Mouse (Mus musculus) embryonic facial prominence, embryonic 15.5 days (tissue): ENCODE results near the gene Adar. TPM values are rescaled to one million over a fixed set of nuclear protein-coding genes. Genes with fewer than 3 reads are reported as not detected.

Source experiments
- ATAC-seq: fragments of 200-750 bp; cut with Nextera tagmentation; 2 replicates; pipeline ENCODE4 v1.8.0; 2017; ENCODE audit warnings: low read depth, moderate TSS enrichment; ENCODE audit not compliant: insufficient number of reproducible peaks, low FRiP score, low TSS enrichment
- H3K27ac ChIP-seq: fragments of 300-500 bp; sonication (generic); replicated peaks from 2 replicates; pipeline ENCODE4 v1.5.1; 2015; ENCODE audit warnings: mild to moderate bottlenecking, inconsistent platforms
- H3K27me3 ChIP-seq: fragments of 300-500 bp; sonication (generic); 2 replicates; pipeline ENCODE4 v1.6.1; 2015; ENCODE audit warnings: inconsistent platforms
- H3K36me3 ChIP-seq: fragments of 300-500 bp; sonication (generic); 2 replicates; pipeline ENCODE4 v1.6.1; 2015; ENCODE audit warnings: mild to moderate bottlenecking, inconsistent platforms
- H3K4me1 ChIP-seq: fragments of 300-500 bp; sonication (generic); 2 replicates; pipeline ENCODE4 v1.6.1; 2015; ENCODE audit warnings: inconsistent platforms
- H3K4me2 ChIP-seq: fragments of 300-500 bp; sonication (generic); replicated peaks from 2 replicates; pipeline ENCODE4 v1.6.1; 2015; ENCODE audit warnings: mild to moderate bottlenecking, inconsistent platforms
- H3K4me3 ChIP-seq: fragments of 300-500 bp; sonication (generic); replicated peaks from 2 replicates; pipeline ENCODE4 v1.5.1; 2015; ENCODE audit warnings: mild to moderate bottlenecking, inconsistent platforms
- H3K9ac ChIP-seq: fragments of 300-500 bp; sonication (generic); 2 replicates; pipeline ENCODE4 v1.6.1; 2015; ENCODE audit warnings: inconsistent platforms
- H3K9me3 ChIP-seq: fragments of 300-500 bp; sonication (generic); replicated peaks from 2 replicates; pipeline ENCODE4 v1.6.1; 2016; ENCODE audit warnings: inconsistent platforms
- WGBS: fragments of 180-500 bp; shearing (Covaris S2); methylation state at CpG from one replicate; pipeline ENCODE4 v1.1.7; 2015; 5-methylcytosine and 5-hydroxymethylcytosine counted together
- polyA plus RNA-seq: library from polyadenylated mRNA; unstranded; fragments of >200 nt; fragmentation: Nextera tagmentation; extraction: Ambion mirVana; gene quantifications from 2 replicates; pipeline ENCODE4 v1.2.1, GENCODE M21; 2015

Gene Adar
- polyA plus RNA-seq, 1 experiment from 2014 or later: 11.5 TPM

GRCm38 (mm10) chr3:89700461-89700860 is 14.4 kb upstream of the Adar start:
- no peak overlapping the region for H3K4me2 ChIP-seq
- peaks cover 3% of the 10 kb centered on the region; the same call in 1 of the 2 replicates for H3K4me1 ChIP-seq
- H3K27ac ChIP-seq: no peak overlapping the region
- no peaks in the 10 kb centered on the region for H3K9me3 ChIP-seq
- no peak overlapping the region for H3K4me3 ChIP-seq
- no peaks in the 10 kb centered on the region for H3K36me3 ChIP-seq
- 36% methylated on average over 11 of the region's 11 CpGs for WGBS
- H3K9ac ChIP-seq: no peak overlapping the region
- ATAC-seq: no peak
- H3K27me3 ChIP-seq: no peaks in the 10 kb centered on the region

DNA sequence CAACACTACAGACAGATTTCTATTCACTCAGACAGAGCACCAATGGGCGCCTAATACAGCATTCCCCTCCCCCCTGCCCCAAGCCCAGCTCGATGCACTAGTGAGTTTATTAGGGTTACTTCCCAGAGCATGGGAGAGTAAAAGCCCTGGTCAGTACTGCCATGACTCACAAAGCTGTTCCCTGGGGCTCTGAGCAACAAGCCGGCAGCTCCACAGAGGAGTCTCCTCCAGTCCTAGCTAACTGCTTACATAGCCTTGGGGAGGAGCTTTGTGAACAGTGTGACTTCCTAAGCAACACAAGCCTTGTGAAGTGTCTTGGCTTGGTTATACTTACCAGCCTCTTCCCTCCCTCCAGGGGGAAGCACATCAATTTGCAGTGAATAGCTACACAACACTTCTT is 11.2 kb upstream of the Adar start:
- no peaks in the 10 kb centered on the region for H3K9me3 ChIP-seq
- no peak overlapping the region for H3K4me2 ChIP-seq
- 37% methylated on average over 3 of the region's 3 CpGs for WGBS
- no peak overlapping the region for H3K4me3 ChIP-seq
- no peaks in the 10 kb centered on the region for H3K27me3 ChIP-seq
- H3K9ac ChIP-seq: no peak overlapping the region
- ATAC-seq: no peak
- H3K27ac ChIP-seq: no peak overlapping the region
- no peaks in the 10 kb centered on the region for H3K36me3 ChIP-seq
- H3K4me1 ChIP-seq: peaks cover 3% of the 10 kb centered on the region; the same call in 1 of the 2 replicates

- 63% methylated on average over 6 of the region's 6 CpGs for WGBS
- H3K27me3 ChIP-seq: no peaks in the 10 kb centered on the region
- no peaks in the 10 kb centered on the region for H3K36me3 ChIP-seq
- H3K9ac ChIP-seq: no peak overlapping the region
- no peak for ATAC-seq
- no peak overlapping the region for H3K4me2 ChIP-seq
- no peaks in the 10 kb centered on the region for H3K9me3 ChIP-seq
- H3K4me3 ChIP-seq: no peak overlapping the region
- no peak overlapping the region for H3K27ac ChIP-seq
- peaks cover 3% of the 10 kb centered on the region; the same call in 1 of the 2 replicates for H3K4me1 ChIP-seq
Observed at GRCm38 (mm10) chr3:89704064-89704463, 10.8 kb upstream of the Adar start.

DNA sequence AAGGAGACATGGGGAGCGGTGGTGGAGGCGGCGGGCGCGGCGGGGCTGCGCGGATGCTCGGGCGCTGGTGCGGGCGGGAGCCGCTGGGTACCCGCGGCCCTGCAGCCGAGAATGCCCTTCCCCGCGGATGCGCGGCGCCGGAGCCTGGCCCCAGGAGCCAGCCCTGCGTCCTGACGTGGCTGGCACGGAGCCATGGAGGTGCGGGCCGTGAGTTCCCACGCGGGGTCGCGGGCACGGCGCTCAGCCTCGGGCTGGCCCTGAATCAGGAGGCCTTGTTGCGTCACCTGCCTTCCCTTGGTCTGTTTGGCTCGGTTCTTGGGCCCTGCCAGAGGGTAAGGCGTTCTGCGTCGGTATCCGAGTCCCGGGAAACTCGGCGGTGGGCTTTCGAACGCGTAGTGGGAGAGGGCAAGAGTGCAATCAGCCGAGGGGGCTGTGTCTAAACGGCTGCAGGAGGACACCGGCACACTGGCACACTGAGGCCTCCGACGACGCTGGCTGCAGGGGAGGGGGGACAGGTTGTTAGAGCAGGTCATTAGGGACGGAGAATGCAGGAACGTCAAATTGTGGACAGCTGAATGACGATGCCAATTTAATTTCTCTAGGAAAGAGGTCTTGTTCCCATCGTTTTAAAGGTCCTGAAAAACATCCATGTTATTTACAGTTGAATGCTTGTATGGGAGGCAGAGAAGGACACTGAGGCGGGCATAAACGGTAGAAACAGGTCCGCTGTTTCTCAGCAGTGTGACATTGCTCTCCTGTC is 565 bp downstream of the Adar start:
- Histone ChIP-seq H3K27ac (peak overlapping the region; percentile 65), H3K27me3 (no peaks in the 10 kb centered on the region; the same call in 1 of the 2 replicates), H3K9ac (peak overlapping the region; percentile 83), H3K4me2 (peak overlapping the region; percentile 88), H3K36me3 (no peaks in the 10 kb centered on the region), H3K9me3 (no peaks in the 10 kb centered on the region), H3K4me3 (peak overlapping the region; percentile 92), H3K4me1 (peaks cover 13% of the 10 kb centered on the region; the same call in 1 of the 2 replicates)
- 2% methylated on average over 59 of the region's 59 CpGs for WGBS
- peak; percentile 60 for ATAC-seq

DNA sequence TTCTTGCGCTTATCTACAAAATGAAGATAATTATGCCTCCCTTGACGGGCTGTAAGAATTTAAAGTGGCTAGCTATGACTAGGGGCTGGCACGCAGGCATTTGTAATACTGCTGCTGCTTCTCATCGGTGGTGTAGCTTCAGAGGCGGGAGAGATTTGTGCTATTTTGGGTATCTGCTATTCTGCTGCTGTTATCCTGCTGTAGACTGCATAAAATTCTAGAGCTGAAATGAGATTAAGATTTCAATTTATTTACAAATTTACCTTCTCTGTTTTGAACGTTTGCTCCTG is 1.1 kb downstream of the Adar start:
- no peak overlapping the region for H3K27ac ChIP-seq
- 45% methylated on average over 6 of the region's 6 CpGs for WGBS
- peak overlapping the region; percentile 92 for H3K4me3 ChIP-seq
- no peaks in the 10 kb centered on the region for H3K9me3 ChIP-seq
- no peaks in the 10 kb centered on the region; the same call in 1 of the 2 replicates for H3K27me3 ChIP-seq
- peaks cover 14% of the 10 kb centered on the region for H3K4me1 ChIP-seq
- H3K4me2 ChIP-seq: peak overlapping the region; percentile 88
- H3K36me3 ChIP-seq: no peaks in the 10 kb centered on the region
- ATAC-seq: no peak
- H3K9ac ChIP-seq: peak overlapping the region; percentile 83; the same call in 1 of the 2 replicates

DNA sequence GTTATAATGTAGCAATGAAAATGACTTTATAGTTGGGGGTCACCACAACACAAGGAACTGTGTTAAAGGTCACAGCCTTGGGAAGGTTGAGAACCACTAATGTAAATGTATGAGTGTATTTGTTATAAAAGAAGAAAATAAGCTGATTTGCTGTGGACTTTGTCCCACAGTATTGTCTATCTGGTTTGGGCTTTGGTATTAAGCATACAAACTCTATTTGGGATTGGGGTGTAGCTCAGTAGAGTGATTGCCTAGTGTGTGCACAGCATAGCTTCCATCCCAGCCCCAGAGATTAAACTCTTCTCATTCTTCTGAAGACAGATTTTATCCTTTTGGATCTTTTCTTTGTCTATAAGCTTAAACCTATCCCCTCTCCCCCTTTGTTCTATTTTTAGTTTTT is 7.2 kb downstream of the Adar start:
- peaks cover 5% of the 10 kb centered on the region; the same call in 1 of the 2 replicates for H3K4me1 ChIP-seq
- no peaks in the 10 kb centered on the region for H3K9me3 ChIP-seq
- no peaks in the 10 kb centered on the region for H3K27me3 ChIP-seq
- H3K4me2 ChIP-seq: no peak overlapping the region
- no peak overlapping the region for H3K27ac ChIP-seq
- ATAC-seq: no peak
- H3K4me3 ChIP-seq: no peak overlapping the region
- no peak overlapping the region for H3K9ac ChIP-seq
- no peaks in the 10 kb centered on the region for H3K36me3 ChIP-seq

- Histone ChIP-seq H3K27me3 (no peaks in the 10 kb centered on the region), H3K27ac (no peak overlapping the region), H3K4me1 (peaks cover 5% of the 10 kb centered on the region; the same call in 1 of the 2 replicates), H3K9me3 (no peaks in the 10 kb centered on the region), H3K4me2 (no peak overlapping the region), H3K9ac (no peak overlapping the region), H3K36me3 (no peaks in the 10 kb centered on the region), H3K4me3 (no peak overlapping the region)
- ATAC-seq: no peak
- 70% methylated on average over 7 of the region's 7 CpGs for WGBS
Observed at GRCm38 (mm10) chr3:89723400-89724084, 8.7 kb downstream of the Adar start.

DNA sequence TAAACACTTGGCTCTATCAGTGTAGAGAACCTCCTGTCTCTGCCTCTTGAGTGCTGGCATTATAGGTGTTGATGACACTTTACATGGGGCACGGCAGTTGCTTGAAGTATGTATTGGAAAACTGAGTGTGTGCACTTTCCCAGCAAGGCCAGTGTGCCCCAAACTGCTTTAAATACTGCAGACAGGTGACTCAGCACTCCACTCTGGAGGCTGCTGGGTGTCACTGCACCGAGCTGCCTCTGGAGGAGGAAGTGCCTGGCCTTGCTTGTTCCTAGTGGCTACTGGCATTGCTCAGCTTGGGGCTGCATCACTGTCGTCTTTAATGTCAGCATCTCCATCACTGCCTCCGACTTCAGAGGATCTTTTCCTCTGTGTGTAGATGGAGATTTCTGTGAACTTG is 12.2 kb downstream of the Adar start:
- H3K4me3 ChIP-seq: no peak overlapping the region
- 20% methylated on average over 4 of the region's 4 CpGs for WGBS
- no peak for ATAC-seq
- H3K9me3 ChIP-seq: no peaks in the 10 kb centered on the region
- no peak overlapping the region for H3K9ac ChIP-seq
- H3K4me2 ChIP-seq: no peak overlapping the region
- H3K4me1 ChIP-seq: peaks cover 16% of the 10 kb centered on the region
- H3K27me3 ChIP-seq: no peaks in the 10 kb centered on the region
- H3K36me3 ChIP-seq: no peaks in the 10 kb centered on the region
- no peak overlapping the region for H3K27ac ChIP-seq

- Histone ChIP-seq H3K27ac (no peak overlapping the region), H3K4me1 (peaks cover 16% of the 10 kb centered on the region), H3K4me2 (no peak overlapping the region), H3K36me3 (no peaks in the 10 kb centered on the region), H3K27me3 (no peaks in the 10 kb centered on the region), H3K9ac (no peak overlapping the region), H3K4me3 (no peak overlapping the region), H3K9me3 (no peaks in the 10 kb centered on the region)
- ATAC-seq: no peak
- WGBS: 82% methylated on average over 2 of the region's 2 CpGs
Observed at GRCm38 (mm10) chr3:89728848-89729247, 14.0 kb downstream of the Adar start.

DNA sequence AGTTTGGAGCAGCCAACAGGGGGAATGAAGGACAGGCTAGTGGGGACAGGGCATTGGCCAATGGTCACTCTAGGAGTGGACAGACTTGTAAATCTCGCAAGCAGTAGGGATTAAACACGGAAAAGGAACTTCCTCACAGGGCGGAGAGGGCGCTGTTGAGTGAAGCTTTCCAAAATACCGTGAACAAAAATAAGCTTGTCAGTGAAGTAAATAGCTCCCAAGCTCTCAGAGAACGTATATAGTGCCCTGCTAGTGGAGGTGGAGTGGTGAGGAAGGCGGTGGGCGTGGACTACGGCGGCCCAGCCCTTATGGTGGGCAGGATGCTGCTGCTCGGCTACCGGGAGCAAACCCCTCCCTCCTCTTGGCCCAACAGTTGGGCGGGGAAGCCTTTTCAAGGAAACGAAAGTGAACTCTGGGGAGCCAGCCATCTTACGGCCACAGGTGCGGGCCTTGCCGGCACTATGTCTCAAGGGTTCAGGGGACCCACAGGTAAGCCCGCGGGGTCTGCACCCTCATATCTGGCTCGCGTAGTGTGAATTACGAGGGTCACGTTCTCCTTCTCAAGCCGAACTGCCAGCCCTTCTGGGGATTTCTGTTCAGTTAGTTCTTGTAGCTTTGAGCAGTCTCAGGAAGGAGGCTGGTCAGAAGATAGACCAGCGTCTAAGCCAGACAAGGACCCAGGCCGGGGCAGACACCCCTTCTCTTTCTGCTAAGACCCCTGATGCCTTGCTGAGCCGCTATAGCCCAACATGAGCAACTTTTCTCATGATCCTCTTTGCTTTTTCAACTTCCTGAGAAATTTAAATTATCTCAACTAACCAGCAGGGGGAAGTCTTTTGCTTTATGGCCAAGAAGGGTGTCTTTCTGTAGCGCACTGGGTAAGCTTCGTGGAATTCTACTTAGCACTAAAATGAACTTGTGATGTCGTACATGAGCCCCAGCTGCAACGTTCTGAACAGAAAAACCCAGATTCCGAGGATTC is 15.8 kb downstream of the Adar start:
- Histone ChIP-seq H3K27ac (peak overlapping the region; percentile 82), H3K9me3 (no peaks in the 10 kb centered on the region), H3K27me3 (no peaks in the 10 kb centered on the region), H3K9ac (peak overlapping the region; percentile 55), H3K36me3 (0 out of 2 replicates have a peak, but pooled peaks cover under 1% of the 10 kb centered on the region), H3K4me3 (peak overlapping the region; percentile 71), H3K4me2 (peak overlapping the region; percentile 82), H3K4me1 (peaks cover 16% of the 10 kb centered on the region)
- WGBS: under 1% methylated on average over 32 of the region's 32 CpGs
- ATAC-seq: peak; percentile 89

DNA sequence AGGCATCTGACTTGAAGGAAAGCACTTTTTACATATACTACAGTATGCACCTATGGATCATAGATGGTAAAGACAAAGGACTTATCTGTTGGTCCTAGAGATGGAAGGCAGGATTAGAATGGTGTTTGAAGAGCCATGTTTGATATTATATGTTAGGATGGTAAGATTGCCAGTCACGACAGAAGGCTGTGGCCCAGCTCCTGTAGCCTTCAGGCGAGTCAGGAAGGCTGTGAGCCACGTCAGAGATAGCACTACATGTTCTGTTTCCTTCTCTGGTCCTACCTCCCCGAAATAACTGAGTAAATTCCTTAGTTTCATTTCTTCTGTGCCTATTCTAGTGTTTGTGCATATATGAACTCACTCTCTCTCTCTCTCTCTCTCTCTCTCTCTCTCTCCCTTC is 17.3 kb downstream of the Adar start:
- Histone ChIP-seq H3K9ac (no peak overlapping the region), H3K4me3 (no peak overlapping the region), H3K4me2 (no peak overlapping the region), H3K4me1 (peaks cover 16% of the 10 kb centered on the region), H3K27ac (no peak overlapping the region), H3K36me3 (peaks cover 10% of the 10 kb centered on the region; the same call in 1 of the 2 replicates), H3K9me3 (no peaks in the 10 kb centered on the region), H3K27me3 (no peaks in the 10 kb centered on the region)
- ATAC-seq: no peak
- 83% methylated on average over 4 of the region's 4 CpGs for WGBS
